Mouse (Mus musculus): ENCODE measurements around the gene Asprv1.

DNA sequence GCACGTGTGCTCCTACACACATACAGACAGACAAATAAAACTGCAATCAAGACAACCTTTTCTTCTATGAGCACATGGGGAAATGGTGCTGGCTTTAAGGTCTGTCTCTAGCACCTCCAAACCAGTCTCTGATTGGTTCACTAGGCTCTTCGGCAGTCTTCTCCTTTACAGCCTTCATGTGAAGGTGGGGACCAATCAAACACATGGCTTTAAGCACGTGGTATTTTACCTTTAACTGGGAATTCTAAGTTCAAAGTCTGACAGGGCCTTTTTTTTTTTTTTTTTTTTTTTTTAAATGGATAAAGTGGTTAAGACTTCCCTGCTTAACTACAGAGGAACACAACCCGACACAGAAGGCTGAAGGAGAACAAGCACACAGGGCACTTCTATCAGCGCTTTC lies 37.1 kb downstream of the Asprv1 start:
- TF ChIP-seq CTCF (IDR thresholded peaks at IDR 0.05) = no peak
- TF ChIP-seq EP300 (IDR thresholded peaks at IDR 0.05) = no peak

Measured in lung, postnatal 0 days (tissue).